Mouse (Mus musculus) cerebellum, adult 8-10 months (tissue): ENCODE results near the gene Pdcd1lg2.

Experiments
- DNase-seq: peaks from one replicate; pipeline ENCODE4 v3.0.0; 2022

The Pdcd1lg2 gene

GRCm38 (mm10) chr19:29419946-29420345 lies 9.2 kb downstream of the Pdcd1lg2 start:
- DNase-seq, result no peak

GRCm38 (mm10) chr19:29420397-29420796 lies 9.7 kb downstream of the Pdcd1lg2 start:
- no peak for DNase-seq

- no peak for DNase-seq
These were observed 11.4 kb downstream of the Pdcd1lg2 start for GRCm38 (mm10) chr19:29422013-29422645.

GRCm38 (mm10) chr19:29422796-29423195 lies 12.1 kb downstream of the Pdcd1lg2 start:
- no peak for DNase-seq

- DNase-seq, result no peak
These were observed 19.8 kb downstream of the Pdcd1lg2 start for GRCm38 (mm10) chr19:29430516-29430915.

- no peak for DNase-seq
These were observed 20.2 kb downstream of the Pdcd1lg2 start for GRCm38 (mm10) chr19:29430953-29431352.

- no peak for DNase-seq
These were observed 26.2 kb downstream of the Pdcd1lg2 start for GRCm38 (mm10) chr19:29436793-29437479.

- DNase-seq, result no peak
These were observed 27.1 kb downstream of the Pdcd1lg2 start for GRCm38 (mm10) chr19:29437849-29438248.

- no peak for DNase-seq
These were observed 28.5 kb downstream of the Pdcd1lg2 start for GRCm38 (mm10) chr19:29439242-29439641.

- DNase-seq, result no peak
These were observed 31.8 kb downstream of the Pdcd1lg2 start for GRCm38 (mm10) chr19:29442492-29442891.

GRCm38 (mm10) chr19:29444364-29444763 lies 33.6 kb downstream of the Pdcd1lg2 start:
- no peak for DNase-seq

GRCm38 (mm10) chr19:29448373-29448772 lies 37.7 kb downstream of the Pdcd1lg2 start:
- no peak for DNase-seq

- DNase-seq, result no peak
These were observed 39.7 kb downstream of the Pdcd1lg2 start for GRCm38 (mm10) chr19:29450376-29450775.

- no peak for DNase-seq
These were observed 43.5 kb downstream of the Pdcd1lg2 start for GRCm38 (mm10) chr19:29454141-29454601.

- DNase-seq, result no peak
These were observed 44.4 kb downstream of the Pdcd1lg2 start for GRCm38 (mm10) chr19:29455156-29455555.

GRCm38 (mm10) chr19:29457982-29458381 lies 47.3 kb downstream of the Pdcd1lg2 start:
- DNase-seq, result no peak

- no peak for DNase-seq
These were observed 51.7 kb downstream of the Pdcd1lg2 start for GRCm38 (mm10) chr19:29462462-29462861.

- no peak for DNase-seq
These were observed 53.1 kb downstream of the Pdcd1lg2 start for GRCm38 (mm10) chr19:29463645-29464395.

- no peak for DNase-seq
These were observed 56.1 kb downstream of the Pdcd1lg2 start for GRCm38 (mm10) chr19:29466819-29467218.

GRCm38 (mm10) chr19:29468941-29469685 lies 58.4 kb downstream of the Pdcd1lg2 start:
- DNase-seq, result no peak

- DNase-seq, result no peak
These were observed 59.1 kb downstream of the Pdcd1lg2 start for GRCm38 (mm10) chr19:29469686-29470254.

GRCm38 (mm10) chr19:29470652-29471051 lies 59.9 kb downstream of the Pdcd1lg2 start:
- DNase-seq, result no peak

- DNase-seq, result no peak
These were observed 61.7 kb downstream of the Pdcd1lg2 start for GRCm38 (mm10) chr19:29472424-29472823.
